Mouse (Mus musculus) embryo, embryonic 11 days (tissue): ENCODE measurements around the gene Ppp2r2c.

Source experiments
- DNase-seq: peaks from one replicate; pipeline ENCODE4 v3.0.0-alpha.2; 2015

Gene Ppp2r2c

DNA sequence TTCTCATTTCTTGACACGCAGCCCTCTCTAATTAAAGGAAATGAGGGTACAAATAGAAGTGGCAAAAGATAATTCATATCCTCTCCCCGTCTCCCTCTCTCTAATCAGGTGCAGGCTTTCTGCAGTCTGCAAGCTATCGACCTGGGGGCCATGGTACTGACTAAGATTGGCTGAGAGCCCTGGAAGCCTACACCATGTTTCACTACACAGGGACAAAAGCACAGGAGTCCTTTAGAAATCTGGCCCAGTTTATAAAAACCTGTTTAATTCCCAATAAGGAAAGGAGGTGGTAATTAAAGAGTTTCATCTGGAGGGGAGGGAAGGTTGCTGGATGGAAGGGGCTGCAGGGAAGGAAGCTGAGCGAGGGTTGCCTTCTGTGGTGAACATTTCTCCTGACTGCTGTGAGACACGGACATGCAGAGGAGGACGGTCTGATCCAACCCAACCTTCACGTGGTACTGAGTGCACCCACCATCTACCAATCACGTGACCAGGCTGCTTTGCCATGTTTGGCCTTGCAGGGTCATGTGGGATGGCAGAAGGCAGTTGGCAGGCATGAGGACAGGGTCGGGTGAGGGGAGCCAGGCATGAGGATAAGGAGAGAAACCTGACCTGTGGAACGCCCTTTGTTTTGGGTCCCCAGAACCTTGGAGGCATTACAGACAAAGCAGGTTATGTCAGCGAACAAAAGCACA is 30.2 kb downstream of the Ppp2r2c start:
- no peak for DNase-seq

- no peak for DNase-seq
These were observed 31.1 kb downstream of the Ppp2r2c start for GRCm38 (mm10) chr5:36899392-36899791.

DNA sequence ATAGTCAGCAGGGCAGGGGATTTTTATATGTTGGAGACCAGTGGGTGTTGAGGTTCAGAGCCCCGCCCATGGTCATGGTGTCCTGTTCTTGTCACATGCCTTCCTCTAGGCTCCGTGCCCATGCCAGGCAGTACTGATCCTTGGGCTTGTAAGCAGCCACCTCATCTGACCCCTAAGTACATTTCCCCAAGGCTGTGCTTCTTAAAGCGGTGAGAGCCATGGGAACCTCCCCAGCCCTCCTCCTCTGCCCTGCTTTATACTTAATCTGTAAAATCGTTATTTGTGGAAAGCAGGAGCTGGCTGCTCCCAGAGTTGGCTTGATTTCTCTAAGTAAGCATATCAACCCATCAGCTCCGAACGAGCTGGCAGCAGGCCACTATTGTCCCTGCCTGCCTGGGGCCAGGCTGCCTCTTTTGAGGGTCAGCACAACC is 31.9 kb downstream of the Ppp2r2c start:
- no peak for DNase-seq

DNA sequence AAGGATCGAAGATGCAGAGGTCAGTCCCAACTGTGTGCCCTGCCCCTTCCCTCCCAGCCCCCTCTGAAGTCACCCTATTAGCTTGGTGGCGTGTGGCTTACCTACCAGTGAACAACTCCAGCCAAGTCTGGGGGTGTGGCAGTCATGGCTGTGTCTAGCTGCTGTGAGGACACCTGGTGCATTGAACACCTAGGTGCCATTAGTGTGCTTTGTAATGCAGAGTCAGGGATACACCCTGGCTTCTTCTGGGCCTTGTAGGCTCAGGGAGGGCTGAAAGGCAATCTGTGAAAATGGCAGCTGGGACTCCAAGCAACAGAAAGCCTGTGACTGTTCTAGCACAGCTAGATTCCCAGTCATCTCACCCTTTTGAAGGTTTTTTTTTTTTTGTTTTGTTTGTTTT is 34.5 kb downstream of the Ppp2r2c start:
- no peak for DNase-seq

- DNase-seq, result no peak
These were observed 35.8 kb downstream of the Ppp2r2c start for GRCm38 (mm10) chr5:36904131-36904530.

- no peak for DNase-seq
These were observed 36.4 kb downstream of the Ppp2r2c start for GRCm38 (mm10) chr5:36904703-36905102.

DNA sequence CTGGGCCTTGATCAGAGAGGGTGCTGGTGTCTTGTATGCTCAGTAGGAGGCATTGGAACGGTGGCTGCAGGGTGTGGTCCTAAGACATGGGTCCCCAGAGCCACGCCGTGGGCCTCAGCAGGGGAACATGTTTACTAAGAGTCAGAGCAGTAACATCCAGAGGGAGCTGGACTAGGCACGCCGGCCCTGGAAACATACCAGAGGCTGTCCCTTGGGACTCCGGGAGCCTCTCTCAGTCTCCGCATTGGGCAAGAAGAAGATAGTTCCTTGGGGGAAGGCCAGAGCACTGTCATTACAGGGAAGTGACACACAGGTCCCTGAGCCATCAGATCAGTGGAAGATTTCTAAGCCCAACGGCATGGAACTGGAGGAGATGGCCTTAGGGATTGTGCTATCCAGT is 36.9 kb downstream of the Ppp2r2c start:
- no peak for DNase-seq

- DNase-seq, result no peak
These were observed 39.4 kb downstream of the Ppp2r2c start for GRCm38 (mm10) chr5:36907695-36908094.

DNA sequence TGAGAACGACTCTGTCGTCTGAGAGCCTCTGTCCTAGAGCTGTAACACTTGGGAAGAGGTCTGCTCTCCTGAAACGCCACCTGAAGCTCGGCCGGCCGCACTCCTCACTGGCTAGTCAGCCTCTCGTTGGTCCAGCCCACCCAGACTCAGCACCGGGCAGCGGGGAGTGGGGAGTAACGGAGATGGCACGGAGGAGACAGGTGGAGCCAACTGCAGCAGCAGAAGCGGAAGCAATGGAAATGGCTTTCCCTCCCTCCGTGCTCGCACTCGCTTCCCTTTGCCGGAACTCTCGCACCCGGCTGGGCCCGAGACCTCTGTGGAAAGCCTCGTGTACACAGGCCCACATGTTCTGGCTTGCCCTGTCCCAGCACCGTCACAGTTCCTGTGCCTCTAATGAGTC is 41.2 kb downstream of the Ppp2r2c start:
- DNase-seq, result no peak

DNA sequence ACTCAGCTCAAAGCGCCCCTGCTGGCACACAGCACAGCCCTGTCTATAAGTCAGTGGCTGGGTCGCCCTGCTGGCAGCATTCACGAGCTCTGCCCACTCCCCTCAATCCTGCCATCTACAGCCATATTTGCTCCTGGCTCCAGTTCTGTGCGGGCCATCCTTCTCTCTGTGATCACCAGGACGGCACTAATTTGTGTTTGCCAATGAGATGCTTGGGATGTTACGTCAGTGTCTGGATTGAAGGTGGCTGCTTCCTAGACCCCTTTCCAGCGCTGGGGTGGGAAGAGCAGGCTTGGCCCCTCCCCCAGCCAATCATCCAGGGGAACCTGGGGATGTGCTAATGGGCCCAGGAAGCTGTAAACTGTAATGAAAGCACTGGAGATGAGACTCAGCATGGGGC is 42.7 kb downstream of the Ppp2r2c start:
- DNase-seq, result no peak

- DNase-seq, result no peak
These were observed 43.5 kb downstream of the Ppp2r2c start for GRCm38 (mm10) chr5:36911759-36912352.

- no peak for DNase-seq
These were observed 44.4 kb downstream of the Ppp2r2c start for GRCm38 (mm10) chr5:36912602-36913310.

DNA sequence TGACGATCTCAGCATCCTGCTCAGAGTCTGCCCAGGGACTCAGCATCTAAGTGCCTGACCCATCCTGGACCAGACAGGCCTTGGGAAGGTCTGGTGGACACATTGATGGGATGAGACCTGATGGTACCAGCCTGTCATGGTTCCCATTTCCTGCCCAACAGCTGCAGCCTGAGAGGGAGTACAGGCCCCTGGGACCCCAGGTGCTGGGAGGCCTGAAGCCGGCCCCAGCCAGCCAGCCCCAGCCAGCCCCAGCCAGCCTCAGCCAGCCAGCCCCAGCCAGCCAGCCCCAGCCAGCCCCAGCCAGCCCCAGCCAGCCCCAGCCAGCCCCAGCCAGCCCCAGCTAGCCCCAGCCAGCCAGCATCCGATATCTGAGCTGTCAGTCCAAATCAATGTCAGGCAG is 46.9 kb downstream of the Ppp2r2c start:
- DNase-seq, result no peak

- DNase-seq, result no peak
These were observed 48.3 kb downstream of the Ppp2r2c start for GRCm38 (mm10) chr5:36916581-36916980.

DNA sequence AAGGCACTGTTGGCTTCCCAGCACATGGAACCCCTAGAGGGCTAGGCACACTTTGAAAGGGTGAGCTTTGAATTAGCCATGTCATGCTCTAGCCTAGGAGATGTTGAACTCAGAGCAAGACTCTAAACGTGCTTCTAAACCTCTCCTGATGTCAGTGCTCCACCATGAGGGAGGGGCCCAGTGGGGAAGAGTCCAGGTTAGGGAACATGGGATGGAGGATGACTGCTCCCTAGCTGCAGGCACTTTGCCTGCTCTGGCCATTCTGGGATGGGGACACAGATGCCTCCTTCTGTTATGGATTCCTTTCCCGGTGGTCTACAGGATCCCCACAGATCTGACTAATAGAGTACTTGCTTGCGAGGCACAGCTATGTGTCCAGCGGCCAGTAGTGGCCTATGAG is 48.9 kb downstream of the Ppp2r2c start:
- no peak for DNase-seq

GRCm38 (mm10) chr5:36918016-36918415 is 49.7 kb downstream of the Ppp2r2c start:
- no peak for DNase-seq

GRCm38 (mm10) chr5:36920072-36920471 is 51.8 kb downstream of the Ppp2r2c start:
- peak; percentile 57 for DNase-seq

GRCm38 (mm10) chr5:36921871-36922270 is 53.6 kb downstream of the Ppp2r2c start:
- no peak for DNase-seq

DNA sequence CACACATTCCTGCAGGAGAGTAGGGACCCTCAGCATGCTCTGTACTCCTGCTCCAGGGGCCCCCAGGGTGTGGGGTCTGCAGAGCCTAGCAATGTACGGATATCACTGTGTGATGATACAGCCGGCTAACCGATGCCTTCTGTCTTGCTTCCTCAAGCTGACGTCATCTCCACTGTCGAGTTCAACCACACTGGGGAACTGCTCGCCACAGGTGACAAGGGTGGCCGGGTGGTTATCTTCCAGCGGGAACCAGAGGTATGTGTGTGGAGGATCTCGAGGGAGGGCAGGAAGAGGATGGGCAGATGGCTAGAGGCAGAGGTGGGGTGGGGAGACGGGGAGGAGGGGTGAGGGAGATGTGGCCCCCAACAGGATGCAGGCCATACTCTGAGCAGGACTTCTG is 54.5 kb downstream of the Ppp2r2c start:
- no peak for DNase-seq

DNA sequence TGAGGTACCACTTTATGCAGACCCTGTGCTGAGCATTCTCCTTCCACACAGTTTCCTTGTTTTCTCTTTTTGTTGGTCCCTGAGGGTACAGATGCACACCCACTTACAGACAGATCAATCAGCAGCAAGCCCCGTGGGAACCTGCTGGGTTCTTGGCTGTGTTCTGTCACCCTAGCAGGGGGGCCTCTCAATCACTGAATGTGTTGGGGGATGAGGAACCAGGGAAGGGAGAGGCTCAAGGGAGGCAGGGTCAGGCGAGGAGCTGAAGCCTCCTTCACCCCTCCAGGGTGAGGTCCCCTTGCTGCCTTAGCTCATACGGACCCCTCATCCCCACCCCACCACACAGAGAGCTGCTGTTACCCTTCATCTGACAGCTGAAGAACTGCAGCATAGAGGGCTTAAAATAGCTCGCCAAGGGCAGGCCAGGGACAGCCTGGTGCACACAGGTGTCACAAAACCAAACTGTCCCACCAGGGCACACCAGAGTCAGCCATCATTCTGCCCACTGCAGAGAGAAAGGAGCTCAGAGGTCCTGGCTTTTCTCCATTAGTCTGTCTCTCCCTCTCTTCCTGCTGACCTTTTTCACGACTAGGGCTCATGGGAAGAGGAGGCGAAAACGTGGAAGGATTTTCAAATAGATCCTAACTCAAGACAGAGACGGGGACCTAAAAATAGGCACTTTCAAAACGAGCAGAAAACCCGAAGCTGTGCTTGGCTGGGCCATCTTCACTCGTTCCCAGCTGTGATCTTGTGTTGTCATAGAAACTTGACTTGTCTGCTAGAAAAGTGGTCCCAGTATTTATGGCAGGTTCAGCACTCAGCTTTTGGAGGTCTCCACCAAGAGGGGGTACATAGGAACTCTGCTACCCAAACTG is 55.8 kb downstream of the Ppp2r2c start:
- DNase-seq, result no peak

DNA sequence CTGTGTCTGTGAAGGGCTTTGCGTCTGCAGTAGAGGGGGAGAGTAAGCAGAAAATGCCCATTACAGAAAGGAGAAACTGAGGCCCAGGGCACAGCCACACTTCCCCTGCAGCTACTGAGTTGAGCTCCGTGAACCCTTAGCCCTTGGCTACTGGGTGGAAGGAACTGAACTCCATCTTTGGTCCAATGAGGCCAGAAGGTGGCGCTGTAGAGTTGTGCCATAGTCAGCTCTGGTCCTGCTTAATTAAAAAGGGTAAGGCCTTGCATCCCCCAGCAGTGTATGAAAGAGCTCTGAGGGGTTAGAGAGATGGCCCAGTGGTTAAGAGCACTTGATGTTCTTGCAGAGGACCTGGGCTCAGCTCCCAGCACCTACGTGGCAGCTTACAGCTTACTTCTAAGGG is 60.4 kb downstream of the Ppp2r2c start:
- DNase-seq, result peak; percentile 34

DNA sequence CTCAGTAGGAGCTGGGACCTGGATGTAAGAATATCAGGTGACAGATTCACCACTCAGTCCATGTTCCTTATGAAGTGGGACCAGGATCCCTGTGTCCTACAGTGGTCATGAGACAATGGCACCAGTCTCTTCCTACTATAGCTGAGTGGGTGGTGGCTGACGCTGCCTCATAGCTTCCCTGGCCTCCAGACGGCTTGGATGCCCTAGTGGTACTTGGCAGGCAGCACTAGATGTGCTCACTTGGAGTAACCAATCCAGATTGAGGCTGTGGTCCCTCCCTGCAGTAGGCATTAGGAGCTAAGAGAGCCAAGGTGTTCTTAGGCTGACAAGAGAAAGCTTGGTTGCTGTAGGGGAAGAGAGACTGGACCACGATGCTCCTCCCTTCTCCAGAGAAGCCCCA is 61.1 kb downstream of the Ppp2r2c start:
- no peak for DNase-seq

GRCm38 (mm10) chr5:36933383-36933782 is 65.1 kb downstream of the Ppp2r2c start:
- peak; percentile 16 for DNase-seq
